Mouse (Mus musculus): Measurements from ENCODE around the gene Gm48552.

The Gm48552 gene

DNA sequence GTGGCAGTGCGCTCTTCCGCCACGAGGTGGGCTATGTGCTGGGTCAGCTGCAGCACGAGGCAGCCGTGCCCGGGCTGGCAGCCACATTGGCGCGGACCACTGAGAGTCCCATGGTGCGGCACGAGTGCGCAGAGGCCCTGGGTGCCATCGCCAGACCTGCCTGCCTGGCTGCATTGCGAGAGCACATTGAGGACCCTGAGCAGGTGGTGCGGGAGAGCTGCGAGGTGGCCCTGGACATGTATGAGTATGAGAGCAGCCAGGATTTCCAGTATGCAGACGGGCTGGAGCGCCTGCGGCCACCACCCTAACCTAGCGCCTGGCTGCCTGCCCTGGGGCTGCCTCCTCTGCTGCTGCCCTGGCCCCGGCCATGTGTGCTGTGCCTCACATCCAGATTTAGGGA, 1.1 kb upstream of the Gm48552 start:
- no peak for DNase-seq (ENCODE audit: low spot score in 2 of 2)

DNA sequence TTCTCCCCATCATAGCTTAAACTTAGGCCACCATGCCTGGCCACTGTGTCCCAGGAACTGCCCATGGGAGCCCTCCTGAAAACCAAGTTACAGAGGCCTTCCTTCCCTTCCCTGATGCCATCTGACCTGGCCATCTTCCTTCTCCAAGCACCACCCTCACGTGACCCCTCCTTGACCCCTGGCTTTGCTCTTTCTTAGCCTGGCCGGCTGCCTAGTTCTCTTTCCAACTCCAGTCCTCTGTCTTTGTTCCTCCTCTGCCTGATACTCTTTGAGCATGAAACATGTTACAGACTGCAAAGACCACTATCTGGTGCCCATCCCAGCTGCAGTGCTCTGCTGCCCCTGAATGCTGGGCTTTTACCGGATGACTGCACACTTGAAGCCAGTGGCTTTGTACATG, 568 bp downstream of the Gm48552 start:
- DNase-seq (ENCODE audit: low spot score in 2 of 2): peak in 1 of 2 experiments; percentile 53

DNA sequence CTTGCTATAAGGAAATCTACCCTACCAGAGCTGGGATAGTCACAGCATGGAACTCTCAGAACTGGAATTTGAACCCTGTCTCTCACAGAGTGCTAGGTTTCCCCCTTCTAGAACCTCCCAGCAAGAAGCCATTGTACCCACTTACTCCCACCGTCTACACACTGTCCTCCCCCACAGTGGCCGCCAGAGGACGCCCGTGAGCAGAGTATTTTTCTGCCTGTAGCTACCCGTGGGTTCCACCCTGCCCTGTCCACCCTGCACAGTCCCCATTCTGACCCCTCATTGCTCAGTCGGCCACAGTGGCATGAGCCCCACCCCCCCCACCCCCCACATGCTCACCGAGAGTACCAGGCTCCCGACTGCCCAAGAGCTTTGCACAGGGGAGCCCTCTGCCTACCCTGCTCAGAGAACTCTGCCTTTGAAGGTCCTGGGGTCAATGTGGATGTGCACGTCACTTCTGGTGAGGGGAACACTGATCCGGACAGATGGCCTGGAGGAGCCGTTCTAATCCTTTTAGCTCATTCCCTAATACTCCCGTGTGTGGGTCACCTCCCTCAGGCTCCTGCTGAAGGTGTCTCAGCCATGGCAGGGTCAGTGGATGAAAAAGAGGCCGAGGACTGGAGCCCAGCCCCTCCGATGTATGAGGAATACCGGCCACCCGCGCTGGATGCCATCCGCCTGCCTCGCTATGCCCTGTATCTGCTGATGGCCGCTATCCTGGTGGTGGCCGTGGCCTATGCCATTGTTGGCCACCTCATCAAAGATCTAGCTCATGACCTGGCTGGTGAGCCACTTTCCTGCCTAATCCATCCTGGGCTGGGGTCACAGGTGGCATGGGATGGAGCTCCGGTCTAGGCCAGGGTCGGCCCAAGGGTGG, 1.2 kb downstream of the Gm48552 start:
- peak in 1 of 2 experiments; percentile 72 for DNase-seq (ENCODE audit: low spot score in 2 of 2)

DNA sequence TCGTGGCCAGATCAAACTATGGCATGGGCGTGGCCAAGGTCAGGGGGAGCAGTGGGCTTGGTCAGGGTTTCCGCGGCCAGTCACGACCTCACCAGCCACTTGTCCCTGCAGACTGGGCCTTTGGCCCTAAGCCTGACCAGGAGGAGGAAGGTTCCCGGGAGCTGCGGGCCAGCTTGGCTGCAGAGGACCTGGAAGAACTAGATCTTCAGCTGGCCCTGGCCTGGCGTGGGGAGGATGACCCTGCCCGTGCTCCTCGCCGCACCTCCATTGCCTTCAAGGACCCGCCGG, 1.8 kb downstream of the Gm48552 start:
- DNase-seq (ENCODE audit: low spot score in 2 of 2): no peak

DNA sequence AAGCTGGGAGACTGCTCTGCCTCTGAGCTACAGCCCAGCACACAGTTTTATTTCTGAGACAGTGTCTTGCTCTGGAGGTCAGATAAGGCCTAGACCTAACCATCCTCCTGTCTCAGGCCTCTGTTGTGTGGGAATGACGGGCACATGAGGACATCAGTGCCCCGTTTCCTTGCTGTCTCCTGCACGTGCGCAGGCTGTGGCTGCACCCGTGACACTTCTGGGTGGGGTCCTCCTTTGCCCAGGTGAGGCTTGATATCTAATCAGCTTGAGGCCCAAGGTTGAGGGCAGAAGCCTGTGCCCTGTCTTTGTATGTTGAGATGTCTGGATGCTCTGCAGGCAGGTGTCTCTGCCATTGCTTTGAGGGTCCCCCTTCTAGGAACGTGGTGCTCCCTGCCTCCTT, 3.5 kb downstream of the Gm48552 start:
- no peak for DNase-seq (ENCODE audit: low spot score in 2 of 2)

DNA sequence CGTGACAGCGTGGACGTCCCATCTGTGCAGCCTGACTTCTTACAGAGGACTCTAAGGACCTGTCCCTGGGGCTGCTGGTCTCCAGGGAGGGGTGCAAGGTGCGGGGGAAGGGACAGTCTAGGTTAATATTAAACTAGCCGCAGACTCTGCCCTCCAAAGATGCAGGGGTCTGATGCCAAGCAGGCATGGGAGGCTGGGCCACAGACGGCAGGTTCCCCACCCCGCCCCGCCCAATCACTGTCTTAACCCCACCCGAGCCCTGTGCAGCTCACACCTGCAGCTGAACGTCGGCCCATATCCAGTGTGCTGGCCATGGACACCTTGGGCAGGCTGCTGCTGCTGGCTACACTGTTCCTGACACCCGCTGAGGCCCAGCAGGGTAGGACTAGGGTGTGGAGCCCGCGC, 4.0 kb downstream of the Gm48552 start, which contains the start of gene Smim24:
TSS of gene Smim24 (plus strand) at position 271 of the 405 bp plus-strand sequence.
- DNase-seq (ENCODE audit: low spot score in 2 of 2): no peak

DNA sequence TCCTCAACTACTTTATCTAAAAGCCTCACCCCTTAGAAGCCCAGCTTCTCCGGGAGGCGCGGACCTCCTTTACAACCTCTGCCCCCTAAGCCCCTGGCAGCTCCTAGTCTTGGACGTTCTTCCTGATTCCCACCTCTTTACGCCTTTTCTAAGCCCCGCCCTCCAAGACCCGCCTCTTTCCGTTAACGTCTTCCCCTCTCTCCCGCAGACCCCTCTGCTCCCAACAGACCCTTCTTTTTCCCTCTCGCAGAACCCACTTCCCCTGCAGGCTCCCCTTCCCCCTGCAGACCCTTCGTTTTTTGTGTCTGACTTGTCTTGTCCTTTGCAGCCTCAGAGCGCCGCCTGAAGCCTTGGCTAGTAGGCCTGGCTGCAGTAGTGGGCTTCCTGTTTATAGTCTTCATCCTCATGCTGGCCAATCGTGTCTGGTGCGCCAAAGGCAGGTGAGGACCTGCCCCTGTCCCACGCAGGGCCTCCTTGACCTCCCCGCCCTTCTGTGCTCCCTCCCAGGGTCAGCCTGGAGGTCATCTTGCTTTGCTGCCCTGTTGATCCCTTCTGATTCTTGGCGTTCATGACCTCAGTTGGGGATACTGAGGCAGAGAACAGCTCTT, 4.8 kb downstream of the Gm48552 start:
- no peak for DNase-seq (ENCODE audit: low spot score in 2 of 2)

DNA sequence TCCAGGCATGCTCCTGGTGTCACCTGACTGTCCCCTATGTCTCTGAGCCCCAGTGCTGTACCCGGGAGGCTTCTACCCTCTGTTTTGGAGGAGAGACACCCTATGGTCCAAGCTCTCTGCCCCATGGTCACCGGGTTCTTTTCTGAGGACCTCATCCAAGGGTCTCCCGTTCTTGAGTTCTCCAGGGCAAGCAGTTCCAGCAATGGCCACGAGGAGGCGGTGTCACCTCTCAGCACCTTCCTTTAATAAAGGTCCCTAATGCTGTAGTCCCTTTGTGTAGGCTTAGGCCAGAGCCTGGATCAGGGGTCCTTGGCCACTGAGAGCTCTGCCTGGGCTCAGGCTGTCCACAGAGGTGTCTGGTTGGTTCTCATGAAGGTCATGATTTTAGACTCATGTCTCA, 6.3 kb downstream of the Gm48552 start:
- DNase-seq (ENCODE audit: low spot score in 2 of 2): peak in 1 of 2 experiments; percentile 59

DNA sequence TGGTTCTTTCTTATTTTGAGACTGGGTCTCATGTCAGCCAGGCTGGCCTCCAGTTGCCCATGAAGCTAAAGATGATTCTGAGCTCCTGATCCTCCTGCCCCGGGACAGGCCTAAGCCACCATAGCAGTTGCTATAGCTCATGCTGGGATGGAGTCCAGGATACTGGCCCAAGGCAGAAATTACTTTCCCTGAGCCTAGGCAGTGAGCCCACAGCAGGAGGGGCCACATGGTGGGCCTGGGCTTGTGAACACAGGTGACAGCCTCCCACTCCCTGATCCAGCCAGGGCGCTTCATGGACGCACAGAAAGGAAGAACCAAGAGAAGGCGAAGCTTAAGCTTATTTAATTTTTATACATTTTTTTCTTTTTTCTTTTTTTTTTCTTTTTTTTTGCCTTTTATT, 7.1 kb downstream of the Gm48552 start:
- DNase-seq (ENCODE audit: low spot score in 2 of 2): no peak

DNA sequence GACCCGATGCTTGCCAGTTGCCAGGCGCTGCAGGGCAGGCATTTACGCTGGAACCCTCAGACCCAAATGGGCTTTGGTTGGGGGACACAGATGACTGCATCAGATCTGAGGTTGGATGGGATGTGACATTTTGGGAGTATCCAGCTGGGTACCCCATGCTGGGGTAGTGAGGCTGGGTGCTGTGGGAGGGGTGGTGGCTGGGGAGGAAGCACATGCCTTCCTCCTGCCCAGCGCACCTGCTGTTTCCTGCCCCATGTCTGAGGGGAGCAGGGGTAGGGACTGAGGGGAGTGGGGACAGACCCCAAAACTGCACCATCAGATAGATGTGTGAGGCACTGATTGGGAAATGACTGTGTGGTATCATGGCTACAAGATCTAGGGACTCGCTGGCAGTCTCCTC, 7.9 kb downstream of the Gm48552 start:
- no peak for DNase-seq (ENCODE audit: low spot score in 2 of 2)

DNA sequence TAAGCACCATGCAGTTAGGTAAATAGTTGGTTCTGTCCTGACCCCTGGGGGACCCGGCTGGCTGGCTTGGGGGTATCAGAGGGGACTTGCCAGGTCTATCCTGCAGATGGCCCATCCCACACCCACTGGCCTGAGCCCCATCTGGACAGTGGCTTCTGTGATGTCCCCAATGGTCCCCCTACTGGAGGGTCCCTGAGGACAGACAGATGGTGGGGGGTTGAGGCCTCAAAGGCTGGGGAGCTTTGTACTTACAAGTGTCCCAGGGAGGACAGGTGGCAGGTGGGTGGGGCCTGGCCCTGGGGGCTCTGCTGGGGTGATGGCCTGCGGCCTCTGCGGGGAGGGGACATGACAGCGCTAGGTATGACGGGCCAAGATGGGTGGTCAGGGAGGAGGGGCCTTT, 10.5 kb downstream of the Gm48552 start:
- DNase-seq (ENCODE audit: low spot score in 2 of 2): no peak

DNA sequence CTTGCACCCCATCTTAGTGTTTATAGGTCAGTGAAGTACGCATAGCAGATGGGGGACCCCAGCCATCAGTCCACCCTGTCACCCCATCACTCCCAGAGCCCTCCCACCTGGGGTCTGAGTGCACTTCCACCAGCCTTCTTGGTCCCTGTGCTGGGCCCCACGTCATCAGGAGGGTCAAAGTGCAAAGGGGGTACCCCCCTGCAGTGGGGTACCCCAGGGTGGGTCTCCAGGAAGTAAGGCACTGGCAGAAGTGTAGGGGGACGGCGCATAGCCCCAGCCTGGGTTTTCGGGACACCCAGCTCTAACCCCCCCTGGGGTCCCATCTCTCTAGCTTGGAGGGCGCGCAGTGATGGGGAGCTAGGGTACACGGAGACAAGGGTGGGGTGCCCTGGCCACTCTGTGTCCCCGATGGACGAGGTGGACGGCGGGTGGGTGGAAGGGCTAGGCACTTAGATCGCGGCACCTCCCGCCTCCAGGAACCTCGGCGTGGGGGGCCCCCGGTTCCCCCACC, 11.0 kb downstream of the Gm48552 start:
- DNase-seq (ENCODE audit: low spot score in 2 of 2): no peak

DNA sequence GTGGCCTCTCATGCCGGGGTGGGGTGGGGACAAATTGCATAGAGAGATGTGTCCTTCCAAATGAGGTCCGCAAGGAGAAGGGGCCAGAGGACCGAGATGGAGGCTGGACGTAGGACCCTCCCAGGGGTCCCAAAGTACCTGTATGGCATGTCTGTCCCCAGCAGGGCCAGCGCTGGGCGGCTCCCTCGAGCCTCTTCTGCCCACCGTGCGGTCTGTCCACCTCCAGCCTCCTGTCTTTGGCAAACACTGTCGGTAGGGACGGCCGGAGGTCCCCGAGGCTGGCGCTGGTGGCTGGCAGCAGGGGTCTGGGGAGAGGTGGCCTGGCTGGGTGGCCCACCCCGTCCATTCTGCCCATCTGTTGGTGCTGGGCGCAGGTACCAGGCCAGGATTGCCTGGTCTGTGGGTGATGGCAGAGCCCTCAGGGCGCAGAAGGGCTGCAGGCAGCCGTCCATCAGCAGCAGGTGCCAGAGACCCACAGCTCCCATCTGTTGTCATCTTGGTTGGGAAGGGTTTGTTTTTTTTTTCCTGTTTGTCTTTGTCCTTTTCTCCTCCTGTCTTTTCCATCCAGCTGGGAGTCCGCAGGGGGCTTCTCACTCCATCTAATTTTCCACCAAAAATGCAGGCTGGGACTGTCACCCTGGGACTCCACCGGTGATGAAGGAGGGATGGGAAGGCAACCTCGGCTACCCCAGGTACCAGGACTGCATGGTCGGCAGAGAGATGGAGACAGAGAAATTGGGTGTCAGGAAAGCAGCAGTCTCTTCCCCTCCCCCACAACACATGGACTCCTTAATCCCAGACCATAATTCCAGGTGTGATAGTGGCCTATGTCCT, 11.8 kb downstream of the Gm48552 start:
- DNase-seq (ENCODE audit: low spot score in 2 of 2): no peak

DNA sequence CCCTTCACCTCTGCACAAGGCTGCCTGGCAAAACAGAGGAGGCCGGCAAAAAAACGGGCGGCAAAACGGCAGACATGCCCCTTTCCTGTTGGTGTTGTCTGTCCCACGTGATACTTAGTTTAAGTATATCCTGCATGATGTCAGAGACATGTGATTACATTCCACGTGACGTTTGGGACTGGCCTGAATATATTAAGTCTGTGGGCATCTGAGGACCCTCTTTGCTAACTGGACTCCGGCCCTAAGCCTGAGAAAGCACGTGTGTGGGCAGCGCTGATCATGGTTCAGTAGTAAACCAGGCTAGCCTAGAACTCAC, 12.4 kb downstream of the Gm48552 start:
- no peak for DNase-seq (ENCODE audit: low spot score in 2 of 2)

DNA sequence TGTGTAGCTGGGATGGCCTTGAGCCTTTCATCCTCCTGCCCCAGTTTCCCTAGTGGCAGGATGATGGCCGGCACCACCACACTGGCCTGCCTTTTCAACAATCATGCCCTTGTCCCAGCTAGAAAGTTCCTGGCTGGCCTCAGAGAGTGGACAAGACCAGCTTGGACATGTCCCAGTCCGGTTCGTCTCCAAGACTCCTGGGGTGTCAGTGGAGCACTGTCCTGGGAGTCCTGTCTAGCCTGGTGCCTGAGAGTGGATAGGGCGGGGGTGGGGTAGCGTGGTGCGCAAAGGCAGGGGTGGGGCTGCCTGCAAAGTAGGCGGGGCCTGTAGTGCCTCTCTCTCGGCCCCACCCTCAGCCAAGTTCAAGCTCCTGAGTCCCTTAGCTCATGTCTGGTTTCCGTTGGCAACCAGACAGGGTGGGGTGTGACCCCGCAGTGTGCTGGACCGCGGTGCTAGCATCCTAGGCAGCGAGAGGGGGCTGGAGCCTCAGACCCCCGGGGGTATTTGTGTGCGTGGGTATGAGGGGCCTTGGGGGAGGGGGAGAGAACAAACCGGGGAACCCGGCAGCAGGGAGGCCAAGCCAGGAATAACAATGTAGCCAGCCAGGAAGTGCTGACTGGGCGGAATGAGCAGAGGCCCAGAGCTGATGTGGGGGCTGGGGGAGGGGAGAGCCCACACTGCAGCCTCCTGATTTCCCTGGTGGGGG, 12.9 kb downstream of the Gm48552 start:
- peak in 1 of 2 experiments; percentile 67 for DNase-seq (ENCODE audit: low spot score in 2 of 2)

DNA sequence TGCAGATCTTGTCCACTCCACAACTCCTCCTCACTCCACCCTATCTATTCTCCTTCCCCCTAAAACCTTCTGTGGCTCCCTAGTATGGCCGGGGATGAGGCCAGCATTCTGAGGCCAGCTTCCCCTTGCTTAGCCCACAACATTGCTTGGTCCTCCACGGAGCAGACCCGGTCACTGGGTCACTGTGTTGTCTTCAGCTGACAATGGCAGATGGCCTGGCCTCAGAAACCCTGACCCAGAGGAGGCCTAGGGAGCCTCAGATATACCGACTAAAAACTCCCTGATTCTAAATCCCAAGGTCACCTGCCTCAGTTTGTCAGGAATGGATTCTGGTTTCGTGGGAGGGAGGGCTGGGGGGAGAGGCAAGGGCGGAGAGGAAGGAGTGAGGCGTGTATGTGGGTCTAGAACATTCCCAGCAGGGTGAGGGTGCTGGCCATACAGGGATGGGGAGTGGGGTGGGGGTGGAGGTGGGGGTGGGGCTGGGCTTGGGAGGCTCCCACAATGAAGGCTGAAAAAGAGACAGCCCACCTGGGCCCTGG, 13.5 kb downstream of the Gm48552 start:
- no peak for DNase-seq (ENCODE audit: low spot score in 2 of 2)

DNA sequence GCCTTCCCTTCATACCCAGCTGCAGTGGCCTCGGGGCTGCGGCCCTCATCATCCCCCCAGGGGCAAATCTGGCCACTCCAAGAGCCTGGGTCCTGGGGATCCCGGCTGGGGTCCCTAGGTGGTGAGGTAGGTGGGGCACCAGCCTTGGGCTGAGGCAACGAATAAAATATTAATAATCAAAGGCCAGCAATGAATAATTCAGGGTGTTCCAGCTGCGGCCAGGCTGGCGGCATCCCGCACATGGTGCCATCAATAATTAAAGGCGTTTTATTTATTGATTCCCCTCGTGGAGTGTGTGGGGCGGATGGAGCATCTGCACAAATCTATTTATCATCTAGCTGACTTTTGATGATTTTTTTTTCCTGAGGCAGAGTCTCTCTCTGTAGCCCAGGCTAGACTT, 14.7 kb downstream of the Gm48552 start:
- DNase-seq (ENCODE audit: low spot score in 2 of 2): no peak

DNA sequence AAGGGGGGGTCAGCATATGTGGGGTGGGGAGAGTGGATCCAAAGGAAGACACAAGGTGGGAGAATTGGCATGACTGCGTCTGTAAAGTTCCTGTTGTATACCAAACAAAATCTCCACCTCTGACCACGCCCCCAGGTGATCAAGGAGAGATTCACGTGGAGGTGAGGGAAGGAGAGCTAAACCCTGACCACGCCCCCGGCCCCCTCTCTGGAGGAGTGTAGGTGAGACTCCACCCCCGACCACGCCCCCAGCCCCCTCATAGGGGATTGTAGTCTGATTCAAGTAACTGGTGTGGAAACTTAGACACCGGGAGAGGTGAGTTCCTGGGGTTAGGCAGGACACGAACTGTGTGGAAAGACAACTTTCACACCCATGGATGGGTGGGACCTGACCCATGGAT, 15.3 kb downstream of the Gm48552 start:
- no peak for DNase-seq (ENCODE audit: low spot score in 2 of 2)

DNA sequence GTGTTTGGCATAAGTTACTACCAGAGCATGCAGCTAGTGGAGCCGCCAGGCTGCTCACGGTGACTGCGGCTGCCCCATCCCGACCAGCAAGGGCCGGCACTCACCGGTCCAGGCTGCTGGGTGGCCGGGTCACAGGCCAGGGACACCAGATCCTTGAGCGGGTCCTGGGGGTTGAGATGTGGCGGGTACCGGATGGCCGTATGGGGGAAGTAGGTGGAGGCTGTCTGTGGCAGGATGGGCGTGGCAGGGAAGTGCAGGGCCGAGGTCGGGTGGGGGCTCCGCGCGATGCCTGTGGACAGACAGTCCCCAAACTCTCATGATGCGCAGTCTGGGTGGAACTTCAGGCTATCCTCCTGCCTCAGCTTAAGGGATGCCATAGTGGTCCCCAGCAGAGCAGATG, 15.9 kb downstream of the Gm48552 start:
- DNase-seq (ENCODE audit: low spot score in 2 of 2): no peak

DNA sequence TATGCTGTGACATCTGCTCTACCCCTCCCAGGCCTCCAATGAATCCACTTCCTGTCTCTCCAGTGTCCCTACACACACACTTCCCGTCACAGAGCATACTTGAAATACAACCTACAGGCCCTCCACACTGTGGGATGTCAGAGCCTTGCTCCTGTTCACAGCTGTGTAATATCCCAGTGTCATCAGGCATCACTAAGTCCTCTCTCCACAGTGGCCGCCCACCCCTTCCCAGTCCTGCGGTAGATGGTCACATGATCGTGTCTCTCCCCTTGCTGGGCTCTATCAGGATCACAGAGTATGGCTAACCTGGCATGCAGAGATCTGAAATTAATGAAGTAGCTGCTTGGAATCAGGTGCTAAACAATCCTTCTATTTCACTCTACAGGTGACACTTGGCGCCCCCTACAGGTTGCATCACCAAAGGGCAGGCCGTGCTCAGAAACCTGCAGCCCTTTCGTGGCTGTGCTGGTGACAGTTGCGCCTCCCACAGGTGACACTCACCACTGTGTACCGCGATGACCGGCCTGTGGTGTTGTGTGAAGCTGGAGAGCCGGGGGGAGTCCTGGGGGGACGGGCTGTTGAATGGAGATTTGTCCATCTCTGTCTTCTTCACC, 16.9 kb downstream of the Gm48552 start:
- DNase-seq (ENCODE audit: low spot score in 2 of 2): no peak
